Mouse (Mus musculus) heart, embryonic 13.5 days (tissue): ENCODE measurements at regions not wholly inside any gene's neighbourhood (a gene's known extent, or its start where the extent isn't known, plus 50 kb on each side); places are given as distances from the start of the nearest gene placed in this dataset.

Experiments used
- ATAC-seq: fragments of 200-750 bp; cut with Nextera tagmentation; 2 replicates; pipeline ENCODE4 v1.8.0; 2017; ENCODE audit warnings: moderate TSS enrichment; ENCODE audit not compliant: insufficient number of reproducible peaks, low FRiP score, low TSS enrichment; ENCODE audit errors: extremely low read depth
- H3K27ac ChIP-seq: fragments of 300-500 bp; sonication (generic); replicated peaks from 2 replicates; pipeline ENCODE4 v1.5.1; 2015; ENCODE audit warnings: moderate library complexity, mild to moderate bottlenecking, inconsistent platforms
- H3K27me3 ChIP-seq: fragments of 300-500 bp; sonication (generic); replicated peaks from 2 replicates; pipeline ENCODE4 v1.6.1; 2015; ENCODE audit warnings: mild to moderate bottlenecking, inconsistent platforms
- H3K36me3 ChIP-seq: fragments of 300-500 bp; sonication (generic); 2 replicates; pipeline ENCODE4 v1.6.1; 2015; ENCODE audit warnings: mild to moderate bottlenecking, inconsistent platforms
- H3K4me1 ChIP-seq: fragments of 300-500 bp; sonication (generic); 2 replicates; pipeline ENCODE4 v1.6.1; 2015; ENCODE audit warnings: inconsistent platforms
- H3K4me2 ChIP-seq: fragments of 300-500 bp; sonication (generic); 2 replicates; pipeline ENCODE4 v1.6.1; 2015; ENCODE audit warnings: inconsistent platforms, mild to moderate bottlenecking, moderate library complexity
- H3K4me3 ChIP-seq: fragments of 300-500 bp; sonication (generic); 2 replicates; pipeline ENCODE4 v1.5.1; 2015; ENCODE audit warnings: moderate library complexity, mild to moderate bottlenecking, inconsistent platforms
- H3K9ac ChIP-seq: fragments of 300-500 bp; sonication (generic); 2 replicates; pipeline ENCODE4 v1.6.1; 2015; ENCODE audit warnings: inconsistent platforms, mild to moderate bottlenecking, moderate library complexity
- H3K9me3 ChIP-seq: fragments of 300-500 bp; sonication (generic); 2 replicates; pipeline ENCODE4 v1.6.1; 2016; ENCODE audit warnings: inconsistent platforms
- WGBS: fragments of 180-500 bp; shearing (Covaris S2); methylation state at CpG from one replicate; pipeline ENCODE4 v1.1.7; 2015; ENCODE audit warnings: mixed read lengths; 5-methylcytosine and 5-hydroxymethylcytosine counted together

- H3K4me3 ChIP-seq, result no peak overlapping the region
- H3K9me3 ChIP-seq, result no peaks in the 10 kb centered on the region
- H3K4me1 ChIP-seq, result no peaks in the 10 kb centered on the region
- WGBS, result 67% methylated on average over 5 of the region's 5 CpGs
- no peaks in the 10 kb centered on the region for H3K27me3 ChIP-seq
- no peak overlapping the region for H3K9ac ChIP-seq
- no peak overlapping the region for H3K4me2 ChIP-seq
- no peaks in the 10 kb centered on the region for H3K36me3 ChIP-seq
- no peak for ATAC-seq
- no peak overlapping the region for H3K27ac ChIP-seq
Observed at GRCm38 (mm10) chr12:77589416-77589815, 351.5 kb downstream of the Fut8 start.

GRCm38 (mm10) chr12:77594092-77594491 lies 356.2 kb downstream of the Fut8 start:
- H3K27me3 ChIP-seq, result no peaks in the 10 kb centered on the region
- no peaks in the 10 kb centered on the region for H3K9me3 ChIP-seq
- no peak overlapping the region for H3K27ac ChIP-seq
- H3K4me2 ChIP-seq, result no peak overlapping the region
- ATAC-seq, result no peak
- no peaks in the 10 kb centered on the region for H3K36me3 ChIP-seq
- no peak overlapping the region for H3K4me3 ChIP-seq
- peaks cover 35% of the 10 kb centered on the region for H3K4me1 ChIP-seq
- no peak overlapping the region for H3K9ac ChIP-seq
- WGBS, result 88% methylated on average over 1 of the region's 1 CpGs

GRCm38 (mm10) chr12:77594657-77595056 lies 356.7 kb downstream of the Fut8 start:
- Histone ChIP-seq H3K27me3 (no peaks in the 10 kb centered on the region), H3K4me1 (peaks cover 41% of the 10 kb centered on the region), H3K27ac (no peak overlapping the region), H3K9ac (no peak overlapping the region), H3K4me2 (no peak overlapping the region), H3K4me3 (no peak overlapping the region), H3K36me3 (no peaks in the 10 kb centered on the region), H3K9me3 (no peaks in the 10 kb centered on the region)
- 61% methylated on average over 3 of the region's 3 CpGs for WGBS
- no peak for ATAC-seq

- Histone ChIP-seq H3K9ac (no peak overlapping the region), H3K27ac (no peak overlapping the region), H3K4me2 (no peak overlapping the region), H3K4me1 (peaks cover 45% of the 10 kb centered on the region), H3K4me3 (no peak overlapping the region), H3K27me3 (no peaks in the 10 kb centered on the region; the same call in 1 of the 2 replicates), H3K36me3 (no peaks in the 10 kb centered on the region), H3K9me3 (no peaks in the 10 kb centered on the region)
- WGBS, result 78% methylated on average over 5 of the region's 5 CpGs
- ATAC-seq, result no peak
Observed at GRCm38 (mm10) chr12:77595821-77596220, 357.9 kb downstream of the Fut8 start.

- 44% methylated on average over 3 of the region's 3 CpGs for WGBS
Observed at GRCm38 (mm10) chr12:77596676-77597075, 358.8 kb downstream of the Fut8 start.

GRCm38 (mm10) chr12:77597627-77598333 lies 359.9 kb downstream of the Fut8 start:
- H3K27ac ChIP-seq, result peak overlapping the region; percentile 88
- peak overlapping the region; percentile 27; the same call in 1 of the 2 replicates for H3K4me2 ChIP-seq

More at GRCm38 (mm10) chr12:77596676-77597075, 358.8 kb downstream of the Fut8 start:
- peaks cover 45% of the 10 kb centered on the region for H3K4me1 ChIP-seq
- peak overlapping the region; percentile 24 for H3K4me2 ChIP-seq
- no peak overlapping the region for H3K9ac ChIP-seq
- peaks cover 7% of the 10 kb centered on the region for H3K27me3 ChIP-seq
- H3K27ac ChIP-seq, result peak overlapping the region; percentile 88
- ATAC-seq, result no peak
- H3K36me3 ChIP-seq, result no peaks in the 10 kb centered on the region
- H3K9me3 ChIP-seq, result no peaks in the 10 kb centered on the region
- no peak overlapping the region for H3K4me3 ChIP-seq

GRCm38 (mm10) chr12:77598334-77598715 lies 360.4 kb downstream of the Fut8 start:
- peak overlapping the region; percentile 27 for H3K4me2 ChIP-seq
- H3K4me3 ChIP-seq, result no peak overlapping the region
- H3K27me3 ChIP-seq, result peaks cover 12% of the 10 kb centered on the region
- H3K27ac ChIP-seq, result peak overlapping the region; percentile 88
- H3K9me3 ChIP-seq, result no peaks in the 10 kb centered on the region
- 19% methylated on average over 7 of the region's 7 CpGs for WGBS
- H3K9ac ChIP-seq, result no peak overlapping the region
- peaks cover 45% of the 10 kb centered on the region for H3K4me1 ChIP-seq
- peak; percentile 37; the same call in 1 of the 2 replicates for ATAC-seq
- no peaks in the 10 kb centered on the region for H3K36me3 ChIP-seq

More at GRCm38 (mm10) chr12:77597627-77598333, 359.9 kb downstream of the Fut8 start:
- Histone ChIP-seq H3K27me3 (peaks cover 12% of the 10 kb centered on the region), H3K9me3 (no peaks in the 10 kb centered on the region), H3K36me3 (no peaks in the 10 kb centered on the region), H3K9ac (peak overlapping the region; percentile 13; the same call in 1 of the 2 replicates), H3K4me3 (no peak overlapping the region), H3K4me1 (peaks cover 45% of the 10 kb centered on the region)
- ATAC-seq, result peak; percentile 72; the same call in 1 of the 2 replicates
- WGBS, result 13% methylated on average over 3 of the region's 3 CpGs

GRCm38 (mm10) chr12:77599391-77599790 lies 361.5 kb downstream of the Fut8 start:
- no peaks in the 10 kb centered on the region for H3K9me3 ChIP-seq
- WGBS, result 48% methylated on average over 2 of the region's 2 CpGs

GRCm38 (mm10) chr12:77603832-77604501 lies 366.0 kb downstream of the Fut8 start:
- H3K27me3 ChIP-seq, result peaks cover 15% of the 10 kb centered on the region
- no peak overlapping the region for H3K27ac ChIP-seq
- no peaks in the 10 kb centered on the region for H3K36me3 ChIP-seq
- 77% methylated on average over 12 of the region's 12 CpGs for WGBS
- no peaks in the 10 kb centered on the region for H3K9me3 ChIP-seq
- no peak overlapping the region for H3K9ac ChIP-seq
- peaks cover 16% of the 10 kb centered on the region for H3K4me1 ChIP-seq
- ATAC-seq, result no peak
- H3K4me2 ChIP-seq, result no peak overlapping the region
- H3K4me3 ChIP-seq, result no peak overlapping the region

More at GRCm38 (mm10) chr12:77599391-77599790, 361.5 kb downstream of the Fut8 start:
- no peak overlapping the region for H3K4me3 ChIP-seq
- no peak for ATAC-seq
- H3K4me2 ChIP-seq, result no peak overlapping the region
- H3K27me3 ChIP-seq, result peaks cover 15% of the 10 kb centered on the region
- H3K36me3 ChIP-seq, result no peaks in the 10 kb centered on the region
- no peak overlapping the region for H3K9ac ChIP-seq
- H3K27ac ChIP-seq, result no peak overlapping the region
- H3K4me1 ChIP-seq, result peaks cover 45% of the 10 kb centered on the region

GRCm38 (mm10) chr12:77617552-77617951 lies 379.6 kb downstream of the Fut8 start:
- ATAC-seq, result no peak
- H3K9me3 ChIP-seq, result no peaks in the 10 kb centered on the region
- no peak overlapping the region for H3K27ac ChIP-seq
- H3K36me3 ChIP-seq, result no peaks in the 10 kb centered on the region
- H3K4me1 ChIP-seq, result no peaks in the 10 kb centered on the region
- H3K9ac ChIP-seq, result no peak overlapping the region
- H3K4me3 ChIP-seq, result no peak overlapping the region
- no peaks in the 10 kb centered on the region for H3K27me3 ChIP-seq
- WGBS, result 78% methylated on average over 3 of the region's 3 CpGs
- no peak overlapping the region for H3K4me2 ChIP-seq

- Histone ChIP-seq H3K9me3 (no peaks in the 10 kb centered on the region), H3K27me3 (peaks cover 3% of the 10 kb centered on the region; the same call in 1 of the 2 replicates), H3K27ac (no peak overlapping the region), H3K36me3 (no peaks in the 10 kb centered on the region), H3K4me2 (no peak overlapping the region), H3K4me3 (no peak overlapping the region), H3K4me1 (no peaks in the 10 kb centered on the region), H3K9ac (no peak overlapping the region)
- ATAC-seq, result no peak
Observed at GRCm38 (mm10) chr12:77622243-77622642, 384.3 kb downstream of the Fut8 start.
